Mouse (Mus musculus) forebrain, embryonic 16.5 days (tissue): ENCODE data around the gene Mtif3. TPM values are rescaled to one million over a fixed set of nuclear protein-coding genes. Genes with fewer than 3 reads are reported as not detected.

ENCODE experiments used
- ATAC-seq: fragments of 200-750 bp; cut with Nextera tagmentation; 2 replicates; pipeline ENCODE4 v1.8.0; 2017; ENCODE audit warnings: mild to moderate bottlenecking, moderate library complexity
- H3K27ac ChIP-seq: fragments of 300-500 bp; sonication (generic); 2 replicates; pipeline ENCODE4 v1.5.1; 2014; ENCODE audit warnings: low read length, control low read depth
- H3K27me3 ChIP-seq: fragments of 300-500 bp; sonication (generic); replicated peaks from 2 replicates; pipeline ENCODE4 v1.6.1; 2014; ENCODE audit warnings: low read length; ENCODE audit not compliant: control insufficient read depth, insufficient read depth
- H3K36me3 ChIP-seq: fragments of 300-500 bp; sonication (generic); 2 replicates; pipeline ENCODE4 v1.6.1; 2014; ENCODE audit not compliant: control insufficient read depth, insufficient read depth
- H3K4me1 ChIP-seq: fragments of 300-500 bp; sonication (generic); replicated peaks from 2 replicates; pipeline ENCODE4 v1.6.1; 2014; ENCODE audit warnings: low read length; ENCODE audit not compliant: control insufficient read depth, insufficient read depth
- H3K4me2 ChIP-seq: fragments of 300-500 bp; sonication (generic); 2 replicates; pipeline ENCODE4 v1.6.1; 2014; ENCODE audit warnings: mild to moderate bottlenecking, low read length, control low read depth
- H3K4me3 ChIP-seq: fragments of 300-500 bp; sonication (generic); replicated peaks from 2 replicates; pipeline ENCODE4 v1.5.1; 2014; ENCODE audit warnings: mild to moderate bottlenecking, low read length, control low read depth
- H3K9ac ChIP-seq: fragments of 300-500 bp; sonication (generic); replicated peaks from 2 replicates; pipeline ENCODE4 v1.6.1; 2014; ENCODE audit warnings: low read depth, low read length, control low read depth
- H3K9me3 ChIP-seq: fragments of 300-500 bp; sonication (generic); 2 replicates; pipeline ENCODE4 v1.6.1; 2016; ENCODE audit warnings: low read length; ENCODE audit not compliant: control insufficient read depth
- WGBS: fragments of 180-500 bp; shearing (Covaris S2); extraction: QIAGEN DNeasy Blood & Tissue Kit; methylation state at CpG from one replicate; pipeline ENCODE4 v1.1.7; 2014; 5-methylcytosine and 5-hydroxymethylcytosine counted together
- polyA plus RNA-seq: library from polyadenylated mRNA; unstranded; fragments of >200 nt; fragmentation: Nextera tagmentation; extraction: Ambion mirVana; gene quantifications from 2 replicates; pipeline ENCODE4 v1.2.1, GENCODE M21; 2015

Mtif3 gene
- polyA plus RNA-seq, 1 experiment from 2014 or later, result 28.7 TPM

DNA sequence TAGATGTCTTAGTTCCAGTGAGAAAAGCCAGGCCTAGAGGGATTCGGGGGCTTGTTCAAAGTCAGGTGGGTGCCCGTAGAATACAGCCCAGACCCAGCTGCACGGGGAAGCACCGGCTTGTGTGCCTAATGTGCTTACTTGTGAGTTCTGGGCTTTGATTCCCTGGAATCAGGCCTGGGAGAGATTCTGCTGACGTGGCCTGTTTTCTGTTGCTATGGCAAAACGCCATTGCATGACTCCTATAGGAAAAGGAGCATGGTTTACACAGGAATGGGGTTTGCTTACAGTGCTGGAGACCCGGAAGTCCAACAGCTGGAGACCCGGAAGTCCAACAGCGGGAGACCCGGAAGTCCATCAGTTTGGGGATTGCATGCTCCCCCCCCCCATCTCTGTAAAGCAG lies 24.0 kb upstream of the Mtif3 start:
- 76% methylated on average over 10 of the region's 10 CpGs for WGBS
- no peak overlapping the region for H3K4me3 ChIP-seq
- H3K4me2 ChIP-seq, result no peak overlapping the region
- no peak overlapping the region for H3K9ac ChIP-seq
- H3K4me1 ChIP-seq, result peaks cover 14% of the 10 kb centered on the region
- H3K27me3 ChIP-seq, result peaks cover 11% of the 10 kb centered on the region
- H3K27ac ChIP-seq, result no peak overlapping the region
- no peaks in the 10 kb centered on the region for H3K36me3 ChIP-seq
- no peaks in the 10 kb centered on the region for H3K9me3 ChIP-seq
- peak; percentile 47; the same call in 1 of the 2 replicates for ATAC-seq

DNA sequence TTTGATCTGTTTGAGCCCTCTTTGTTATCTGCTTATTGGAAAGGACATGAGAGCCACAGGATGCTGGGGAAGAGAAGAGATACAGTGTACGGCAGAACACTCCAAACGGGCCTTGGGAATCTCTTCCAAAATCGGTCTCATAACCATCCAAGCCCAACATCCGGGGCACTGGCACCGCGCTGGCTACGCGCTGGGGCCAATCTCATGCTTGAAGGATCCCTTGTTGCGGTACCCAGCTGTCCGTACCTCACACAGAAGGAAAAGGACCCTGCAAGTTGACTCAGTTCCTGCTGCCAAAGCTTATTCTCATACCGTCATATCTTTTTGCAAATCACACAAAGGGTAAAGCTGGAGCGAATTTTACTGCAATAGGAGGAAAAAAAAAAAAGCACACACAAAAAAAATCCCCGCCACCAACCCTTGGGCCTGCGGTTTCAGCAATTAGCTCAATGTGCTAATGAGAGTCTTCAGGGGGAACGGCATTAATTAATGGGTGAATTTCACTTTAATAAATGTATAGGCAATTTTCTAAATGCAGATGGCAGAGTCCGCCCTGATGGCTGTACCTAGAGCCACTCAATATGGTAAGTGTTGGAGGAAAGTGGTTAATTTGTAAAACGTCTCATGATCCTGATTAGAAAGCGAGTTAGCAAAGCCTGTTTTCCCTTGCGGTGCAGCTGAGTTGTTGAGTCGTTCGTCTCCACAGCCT lies 22.3 kb upstream of the Mtif3 start:
- peaks cover 14% of the 10 kb centered on the region for H3K4me1 ChIP-seq
- no peaks in the 10 kb centered on the region for H3K36me3 ChIP-seq
- WGBS, result 27% methylated on average over 21 of the region's 21 CpGs
- no peaks in the 10 kb centered on the region for H3K9me3 ChIP-seq
- H3K9ac ChIP-seq, result peak overlapping the region; percentile 20
- peak overlapping the region; percentile 35 for H3K4me2 ChIP-seq
- peaks cover 17% of the 10 kb centered on the region for H3K27me3 ChIP-seq
- 0 out of 2 replicates have a peak overlapping the region, but pooled peaks have one; percentile 6 for H3K4me3 ChIP-seq
- peak overlapping the region; percentile 12; the same call in 1 of the 2 replicates for H3K27ac ChIP-seq
- peak; percentile 44 for ATAC-seq

DNA sequence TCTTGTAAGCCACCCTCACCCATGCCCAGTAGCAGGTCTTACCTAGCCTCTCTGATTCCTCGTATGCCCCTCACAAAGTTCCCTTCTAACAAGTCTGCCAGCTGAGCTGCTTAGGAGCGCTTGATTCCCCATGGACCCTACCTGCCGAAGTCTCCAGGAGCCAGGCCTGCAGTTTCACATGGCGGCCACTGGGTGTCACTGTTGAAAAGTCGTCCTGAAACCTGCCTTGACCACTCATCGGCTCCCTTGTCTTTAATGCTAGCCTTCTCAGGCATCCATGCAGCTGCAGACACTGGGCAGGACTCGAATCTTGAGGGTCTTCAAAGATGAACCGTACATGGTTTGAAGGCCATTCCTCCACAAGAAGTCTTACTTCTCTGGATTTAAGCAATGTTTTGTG lies 19.6 kb upstream of the Mtif3 start:
- Histone ChIP-seq H3K4me3 (no peak overlapping the region), H3K9me3 (no peaks in the 10 kb centered on the region), H3K27ac (no peak overlapping the region), H3K27me3 (peaks cover 17% of the 10 kb centered on the region), H3K9ac (no peak overlapping the region), H3K4me2 (no peak overlapping the region), H3K36me3 (no peaks in the 10 kb centered on the region), H3K4me1 (peaks cover 14% of the 10 kb centered on the region)
- 9% methylated on average over 8 of the region's 8 CpGs for WGBS
- no peak for ATAC-seq

DNA sequence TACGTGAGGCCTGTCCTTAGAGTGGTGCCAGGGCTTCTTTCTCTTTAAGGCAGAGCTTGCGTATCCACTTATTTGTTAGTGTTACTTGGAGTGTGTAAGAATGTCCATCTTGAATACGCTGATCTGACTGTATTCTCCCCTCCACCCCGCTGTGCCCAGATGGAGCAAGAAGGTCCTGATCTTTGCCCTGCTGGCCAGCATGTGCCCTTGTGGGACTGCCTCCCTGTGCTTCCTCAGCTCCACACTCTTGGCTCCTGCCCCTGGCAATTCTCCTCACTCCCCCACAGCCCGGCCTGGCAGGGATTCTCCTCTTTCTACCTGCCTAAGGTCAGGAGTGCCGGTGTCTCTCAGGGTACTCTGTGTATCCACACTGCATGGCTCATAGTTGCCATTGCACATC lies 17.8 kb upstream of the Mtif3 start:
- 89% methylated on average over 6 of the region's 6 CpGs for WGBS
- Histone ChIP-seq H3K36me3 (no peaks in the 10 kb centered on the region), H3K4me1 (peaks cover 10% of the 10 kb centered on the region), H3K9ac (no peak overlapping the region), H3K9me3 (no peaks in the 10 kb centered on the region), H3K27ac (no peak overlapping the region), H3K27me3 (peaks cover 17% of the 10 kb centered on the region), H3K4me3 (no peak overlapping the region), H3K4me2 (no peak overlapping the region)
- no peak for ATAC-seq

DNA sequence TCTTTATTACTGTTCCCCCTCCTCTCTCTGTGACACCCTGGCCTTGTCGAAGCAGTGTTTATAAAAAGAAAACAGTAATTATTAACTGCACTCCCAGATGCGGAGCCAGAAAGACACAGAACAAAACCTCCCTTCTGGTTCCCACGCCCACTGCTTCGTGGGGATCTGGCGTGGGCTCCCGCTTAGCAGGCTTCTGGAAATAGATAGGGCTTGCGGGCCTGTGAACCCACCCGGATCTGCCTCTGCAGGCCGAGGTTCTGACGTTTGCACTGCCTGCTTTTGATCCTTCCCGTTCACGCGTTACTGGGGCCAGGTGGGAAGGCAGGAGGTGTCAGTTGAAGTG lies 11.2 kb upstream of the Mtif3 start:
- ATAC-seq, result no peak
- no peaks in the 10 kb centered on the region for H3K4me1 ChIP-seq
- no peak overlapping the region for H3K4me3 ChIP-seq
- no peak overlapping the region for H3K27ac ChIP-seq
- no peaks in the 10 kb centered on the region for H3K9me3 ChIP-seq
- H3K4me2 ChIP-seq, result no peak overlapping the region
- 0 out of 2 replicates have a peak, but pooled peaks cover 4% of the 10 kb centered on the region for H3K27me3 ChIP-seq
- H3K9ac ChIP-seq, result no peak overlapping the region
- no peaks in the 10 kb centered on the region for H3K36me3 ChIP-seq
- 61% methylated on average over 13 of the region's 13 CpGs for WGBS

DNA sequence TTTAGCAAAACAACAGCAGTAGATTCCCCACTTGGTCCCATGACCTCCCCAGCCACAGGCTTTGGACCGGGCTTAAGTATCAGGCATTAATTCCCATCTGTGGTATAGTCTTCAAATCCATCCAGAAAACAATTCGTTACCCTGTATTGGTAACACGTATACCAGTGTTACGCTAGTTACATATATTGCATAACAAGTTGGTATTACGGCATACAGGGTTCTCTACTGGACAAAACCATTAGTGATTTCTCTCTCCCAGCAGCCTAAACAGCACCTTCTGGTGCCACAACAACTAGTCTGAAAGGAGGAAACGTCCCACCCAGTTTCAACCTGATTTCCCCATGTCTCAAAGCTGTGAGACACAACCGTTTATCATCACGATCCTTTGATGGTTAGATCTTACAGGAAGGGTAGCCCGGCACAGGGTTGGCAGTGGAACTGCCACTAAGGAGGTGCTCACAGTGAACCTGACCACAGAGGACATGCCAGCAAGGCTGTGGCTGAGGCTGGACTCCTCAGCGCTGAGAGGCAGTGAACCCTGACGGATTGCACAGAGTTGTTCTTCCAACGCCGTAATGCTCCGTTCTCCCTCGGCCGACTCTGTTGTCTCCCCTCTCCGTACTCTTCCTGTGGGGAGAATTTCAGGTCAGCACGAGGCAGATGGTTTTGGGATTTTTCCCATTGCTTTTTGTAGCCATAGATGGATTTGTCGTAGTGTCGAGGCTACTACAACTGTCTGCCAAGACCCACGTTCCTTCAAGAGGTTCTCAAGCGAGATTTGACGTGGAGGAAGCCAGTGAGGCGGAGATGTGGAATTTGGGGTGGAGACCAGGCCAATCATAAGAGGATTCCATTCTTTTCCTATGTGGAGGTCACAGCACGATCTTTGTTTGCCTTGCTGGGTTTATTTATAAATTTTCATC lies 10.5 kb upstream of the Mtif3 start:
- H3K27ac ChIP-seq, result no peak overlapping the region
- H3K4me1 ChIP-seq, result peaks cover 1% of the 10 kb centered on the region
- no peaks in the 10 kb centered on the region for H3K9me3 ChIP-seq
- H3K36me3 ChIP-seq, result no peaks in the 10 kb centered on the region
- H3K9ac ChIP-seq, result no peak overlapping the region
- H3K4me2 ChIP-seq, result no peak overlapping the region
- no peak overlapping the region for H3K4me3 ChIP-seq
- 0 out of 2 replicates have a peak, but pooled peaks cover 4% of the 10 kb centered on the region for H3K27me3 ChIP-seq
- WGBS, result 85% methylated on average over 25 of the region's 25 CpGs
- no peak for ATAC-seq

DNA sequence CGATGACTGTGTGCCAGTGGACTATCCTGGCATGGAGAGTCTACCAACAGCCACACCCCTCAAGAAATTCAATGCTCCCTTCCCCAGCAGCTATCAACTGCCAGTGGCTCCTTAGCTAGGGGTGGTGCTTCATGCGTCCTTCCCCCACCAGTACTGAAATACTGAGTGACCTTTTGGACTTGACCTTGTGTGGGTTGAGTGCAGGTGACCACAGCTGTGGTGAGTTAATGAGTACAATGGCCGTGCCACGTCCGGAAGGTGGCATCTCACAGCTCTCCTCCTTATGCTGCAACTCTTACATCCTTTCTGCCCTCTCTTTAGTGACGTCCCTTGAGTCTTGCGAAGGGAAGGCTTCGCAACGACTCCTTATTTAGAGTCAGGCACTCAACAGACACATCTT lies 9.8 kb upstream of the Mtif3 start:
- no peak overlapping the region for H3K9ac ChIP-seq
- no peaks in the 10 kb centered on the region for H3K9me3 ChIP-seq
- no peaks in the 10 kb centered on the region for H3K36me3 ChIP-seq
- ATAC-seq, result no peak
- no peak overlapping the region for H3K4me2 ChIP-seq
- 0 out of 2 replicates have a peak, but pooled peaks cover 4% of the 10 kb centered on the region for H3K27me3 ChIP-seq
- 93% methylated on average over 9 of the region's 9 CpGs for WGBS
- peaks cover 8% of the 10 kb centered on the region for H3K4me1 ChIP-seq
- H3K4me3 ChIP-seq, result no peak overlapping the region
- H3K27ac ChIP-seq, result no peak overlapping the region

DNA sequence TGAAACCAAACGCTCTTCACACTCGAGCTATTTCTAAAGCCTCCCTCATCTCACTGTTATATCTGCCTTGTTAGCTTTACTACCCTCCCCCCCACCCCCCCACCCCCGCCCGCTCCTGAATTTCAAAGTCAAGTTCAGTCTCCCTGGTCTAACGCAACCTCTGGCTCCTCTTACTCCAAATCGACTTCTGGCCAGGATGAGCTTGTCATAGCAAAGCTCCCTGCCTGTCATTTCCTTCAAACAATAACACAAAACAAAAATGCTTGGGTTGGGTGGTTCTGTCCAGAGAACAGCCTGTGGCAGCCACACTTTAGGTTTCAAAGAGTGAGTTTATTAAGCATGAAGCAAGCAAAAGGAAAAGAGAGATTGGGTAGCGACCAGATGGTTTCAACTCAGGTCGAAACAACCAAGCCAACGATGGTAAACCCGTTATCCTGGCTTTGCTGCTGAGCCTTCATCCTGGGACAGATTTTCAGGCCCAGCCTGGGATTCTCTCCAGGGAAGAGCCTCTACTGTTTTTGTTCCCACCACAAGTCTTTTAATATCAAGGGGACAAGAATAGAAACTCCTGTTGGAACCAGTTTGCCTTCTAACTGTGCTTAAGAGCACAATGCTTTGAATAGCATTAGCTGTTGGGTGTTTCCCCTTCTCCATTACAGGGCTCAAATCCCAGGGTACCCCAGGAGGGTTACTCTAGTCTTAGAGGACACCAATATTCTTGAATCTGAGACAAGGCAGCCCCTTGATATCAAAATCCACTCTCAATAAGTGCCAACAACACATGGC lies 8.4 kb upstream of the Mtif3 start:
- ATAC-seq, result no peak
- H3K4me1 ChIP-seq, result peaks cover 8% of the 10 kb centered on the region
- no peaks in the 10 kb centered on the region for H3K36me3 ChIP-seq
- no peaks in the 10 kb centered on the region for H3K9me3 ChIP-seq
- 78% methylated on average over 10 of the region's 10 CpGs for WGBS
- no peak overlapping the region for H3K4me2 ChIP-seq
- H3K9ac ChIP-seq, result no peak overlapping the region
- no peak overlapping the region for H3K4me3 ChIP-seq
- no peak overlapping the region for H3K27ac ChIP-seq
- H3K27me3 ChIP-seq, result 0 out of 2 replicates have a peak, but pooled peaks cover 4% of the 10 kb centered on the region
